Mouse (Mus musculus) gastrocnemius, adult 18-20 months (tissue): Measurements from ENCODE around the gene Nol3. TPM values are rescaled to one million over a fixed set of nuclear protein-coding genes. Genes with fewer than 3 reads are reported as not detected.

Source experiments
- microRNA-seq: library from miRNA; unstranded; fragments of <30 nt; microRNA quantifications from one replicate; pipeline ENCODE4 v1.2.0, GENCODE M21; 2021
- total RNA-seq, 2 experiments: library from RNA; stranded (reverse); gene quantifications; 2 replicates each; pipeline ENCODE4 v1.2.3; 2021

Gene Nol3
- total RNA-seq, 2 experiments from 2014 or later: 32.7 to 38.9 TPM

Small RNA genes lying within 50 kb of the gene (microRNA-seq; reads per million reads assigned to microRNA genes)
- gene Gm27320: not detected
- 3,737 reads per million, percentile 90 among the genes with 10 or more reads in this experiment for gene Mir328

Other genes with a start within 250 kb of the Nol3 start
- under 1 TPM in 1 of 2 experiments, not detected in 1; 0.57 TPM for gene Ces3a, start 227.5 kb upstream of the Nol3 start, total RNA-seq
- gene Ces3b, start 192.4 kb upstream of the Nol3 start, total RNA-seq: under 1 TPM in 1 of 2 experiments, not detected in 1; 0.12 TPM
- gene Ces4a, start 144.3 kb upstream of the Nol3 start, total RNA-seq: not detected
- 10 to 100 TPM; 80.3 to 88.8 TPM for gene Cbfb, start 105.5 kb upstream of the Nol3 start, total RNA-seq
- 10 to 100 TPM; 39.5 to 47.6 TPM for gene D230025D16Rik, start 51.0 kb upstream of the Nol3 start, total RNA-seq
- gene B3gnt9, start 21.0 kb upstream of the Nol3 start, total RNA-seq: 1 to 10 TPM; 1.3 to 1.9 TPM
- 1 to 10 TPM; 2.8 to 3.3 TPM for gene Tradd, start 11.5 kb upstream of the Nol3 start, total RNA-seq
- under 1 TPM; 0.55 to 0.71 TPM for gene Fbxl8, start 11.5 kb upstream of the Nol3 start, total RNA-seq
- 10 to 100 TPM in 1 of 2 experiments, 1 to 10 TPM in 1; 9.8 to 11.1 TPM for gene Hsf4, start 6.3 kb upstream of the Nol3 start, total RNA-seq
- under 1 TPM; 0.53 to 0.74 TPM for gene 4931428F04Rik, start 13.7 kb downstream of the Nol3 start, total RNA-seq
- 1 to 10 TPM in 1 of 2 experiments, under 1 TPM in 1; 0.85 to 1.3 TPM for gene Exoc3l, start 20.0 kb downstream of the Nol3 start, total RNA-seq
- gene E2f4, start 21.5 kb downstream of the Nol3 start, total RNA-seq: 10 to 100 TPM; 31.2 to 31.7 TPM
- gene Elmo3, start 29.5 kb downstream of the Nol3 start, total RNA-seq: 1 to 10 TPM; 1.3 to 2.2 TPM
- gene Lrrc29, start 50.1 kb downstream of the Nol3 start, total RNA-seq: 1 to 10 TPM in 1 of 2 experiments, under 1 TPM in 1; 0.89 to 1.4 TPM
- 10 to 100 TPM; 21.1 to 22.6 TPM for gene Tmem208, start 50.2 kb downstream of the Nol3 start, total RNA-seq
- 10 to 100 TPM; 19.7 to 26.1 TPM for gene Fhod1, start 71.8 kb downstream of the Nol3 start, total RNA-seq
- gene Slc9a5, start 72.7 kb downstream of the Nol3 start, total RNA-seq: under 1 TPM; 0.25 to 0.50 TPM
- under 1 TPM in 1 of 2 experiments, not detected in 1; 0.09 TPM for gene Plekhg4, start 97.1 kb downstream of the Nol3 start, total RNA-seq
- gene Kctd19, start 137.4 kb downstream of the Nol3 start, total RNA-seq: under 1 TPM in 1 of 2 experiments, not detected in 1; 0.21 TPM
- under 1 TPM; 0.41 to 0.64 TPM for gene Lrrc36, start 137.4 kb downstream of the Nol3 start, total RNA-seq
- gene Tppp3, start 195.4 kb downstream of the Nol3 start, total RNA-seq: 10 to 100 TPM; 47.9 to 56.7 TPM
- 10 to 100 TPM; 10.3 to 11.6 TPM for gene Zdhhc1, start 220.8 kb downstream of the Nol3 start, total RNA-seq
- gene Hsd11b2, start 242.6 kb downstream of the Nol3 start, total RNA-seq: under 1 TPM in 1 of 2 experiments, not detected in 1; 0.11 TPM